Mouse (Mus musculus) left cerebral cortex, postnatal 25 days (tissue): Measurements from ENCODE around the gene Col4a1. TPM values are rescaled to one million over a fixed set of nuclear protein-coding genes. Genes with fewer than 3 reads are reported as not detected.

Experiments used
- DNase-seq, 2 experiments: peaks; one replicate each; pipeline ENCODE4 v3.0.0; 2022; ENCODE audit warnings: low spot score in 2 of 2, mixed read lengths in 1 of 2
- intact Hi-C: fragments of 180-260 bp; cut with DNase I; formaldehyde crosslinking; loops from one replicate; pipeline ENCODE4 v1.15.1; 2025
- total RNA-seq, 2 experiments: library from RNA; stranded (reverse); gene quantifications; 2 replicates each; pipeline ENCODE4 v1.2.3; 2021

The Col4a1 gene
- total RNA-seq, 2 experiments from 2014 or later: 55.5 to 63.1 TPM

DNA sequence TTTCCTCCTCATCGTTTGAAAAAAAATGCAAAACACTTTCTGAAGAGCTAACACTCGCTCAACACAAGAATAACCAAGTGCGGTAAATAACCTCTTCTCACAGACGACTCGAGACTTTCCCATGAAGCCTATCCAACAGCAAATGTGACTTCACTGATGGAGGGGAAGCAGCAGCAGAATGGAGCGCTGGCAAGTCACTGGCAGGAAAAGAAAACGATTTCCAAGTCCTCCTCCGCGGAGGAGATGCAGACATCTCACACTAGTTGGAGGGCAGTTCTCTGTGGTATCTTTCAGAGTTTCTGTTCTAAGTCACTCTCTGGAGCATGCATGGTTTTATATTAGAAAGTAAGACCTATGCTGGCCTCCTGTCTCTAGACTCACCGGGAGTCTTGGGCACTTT lies 59.6 kb downstream of the Col4a1 start:
- DNase-seq: peak in 1 of 2 experiments; percentile 77
- intact Hi-C loops: loop anchor here (1.0 to 2.0 kb wide), 3 partner anchors 139 to 232 kb away; no protein-coding TSS in a partner anchor

DNA sequence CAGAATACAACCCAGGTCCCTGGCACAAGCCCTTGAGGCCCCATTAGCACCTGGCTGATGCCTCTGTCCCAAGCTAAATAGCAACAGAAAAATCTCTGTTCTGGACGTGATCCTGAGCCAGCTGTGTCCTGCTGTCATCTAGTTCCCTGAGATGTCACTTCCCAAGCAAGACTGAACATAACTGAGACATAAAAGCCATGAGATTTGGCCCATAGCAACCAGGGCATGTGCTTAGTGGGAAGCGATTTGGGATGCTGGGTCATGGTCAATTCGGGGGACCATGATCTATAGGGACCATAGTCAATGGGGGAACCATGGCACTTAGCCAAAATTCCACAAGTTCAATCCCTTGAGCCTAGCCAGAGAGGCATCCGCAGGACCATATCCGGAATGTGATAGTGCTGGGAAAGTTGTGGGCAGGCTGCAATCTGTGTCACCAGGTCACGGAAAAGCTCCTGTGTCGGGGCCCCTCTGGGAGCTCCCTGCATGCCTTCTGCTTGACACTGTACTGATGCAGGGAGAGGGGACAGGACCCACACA lies 60.3 kb downstream of the Col4a1 start:
- intact Hi-C loops: loop anchor here (2.0 kb wide), 1 partner anchor 232 kb away; no protein-coding TSS in a partner anchor

DNA sequence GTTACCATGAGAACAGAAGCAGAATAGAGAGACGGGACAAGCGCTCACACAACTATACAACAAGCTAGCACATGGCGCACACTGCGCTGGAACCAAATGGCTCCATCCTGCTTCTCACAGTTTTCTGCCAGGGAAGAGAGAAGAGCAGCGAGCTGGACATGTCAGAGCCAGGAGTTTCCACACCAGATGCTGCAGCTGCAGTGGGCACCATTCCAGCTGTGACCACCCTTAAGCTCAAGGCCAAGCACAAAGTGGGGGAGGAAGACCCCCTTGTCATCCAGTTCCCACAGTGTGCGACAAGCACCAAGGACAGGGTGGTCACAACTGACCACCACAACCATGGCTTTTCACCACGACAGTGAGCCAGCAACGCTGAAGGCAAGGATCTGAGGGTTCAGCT lies 62.5 kb downstream of the Col4a1 start:
- DNase-seq: no peak
- intact Hi-C loops: no loop called here

More for the DNA sequence above, 60.3 kb downstream of the Col4a1 start:
- DNase-seq: no peak

DNA sequence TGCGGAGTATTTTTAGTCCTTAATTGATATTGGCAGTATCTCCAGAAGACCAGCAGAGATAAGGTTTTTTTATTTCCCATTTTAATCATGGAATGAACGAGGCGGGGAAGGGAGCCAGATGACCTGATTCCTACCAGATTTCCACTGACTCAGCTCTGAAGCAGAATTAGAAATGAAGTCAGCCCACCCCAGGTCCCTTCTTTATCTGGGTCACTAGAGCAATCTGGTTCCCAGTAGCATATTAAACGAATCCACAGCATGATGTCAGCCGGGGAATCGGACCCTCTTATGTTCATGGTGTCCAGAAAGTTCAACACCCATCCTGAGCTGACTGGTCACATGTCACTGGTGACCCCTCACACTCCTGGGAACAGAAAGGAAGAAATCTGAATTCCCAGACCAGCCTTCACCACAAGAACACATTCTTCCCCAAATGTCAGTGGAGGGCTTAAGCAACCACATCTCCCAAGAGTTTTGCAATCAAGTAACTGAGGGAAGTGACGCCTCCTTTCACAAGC lies 63.0 kb downstream of the Col4a1 start:
- intact Hi-C loops: no loop called here
- DNase-seq: peak in 1 of 2 experiments; percentile 69

DNA sequence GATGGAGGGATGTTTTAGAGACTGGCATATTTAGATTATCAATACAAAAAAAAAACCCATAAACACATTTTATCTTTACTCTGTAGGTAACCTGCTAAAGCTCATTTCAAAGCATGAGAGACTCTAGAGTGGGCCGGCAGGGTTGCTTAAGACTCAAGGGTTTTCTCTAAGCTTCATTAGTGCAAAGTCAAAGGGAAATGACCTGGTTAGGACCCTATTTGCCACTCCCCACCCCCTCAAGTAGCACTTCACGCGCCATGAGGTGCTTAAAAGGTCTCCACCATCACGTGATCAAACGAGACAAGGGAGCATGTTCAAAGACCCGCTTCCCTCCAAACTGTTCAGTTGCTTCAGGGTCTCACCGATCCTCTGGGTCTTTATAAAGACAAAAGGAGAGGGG lies 63.9 kb downstream of the Col4a1 start:
- DNase-seq: no peak
- intact Hi-C loops: no loop called here

DNA sequence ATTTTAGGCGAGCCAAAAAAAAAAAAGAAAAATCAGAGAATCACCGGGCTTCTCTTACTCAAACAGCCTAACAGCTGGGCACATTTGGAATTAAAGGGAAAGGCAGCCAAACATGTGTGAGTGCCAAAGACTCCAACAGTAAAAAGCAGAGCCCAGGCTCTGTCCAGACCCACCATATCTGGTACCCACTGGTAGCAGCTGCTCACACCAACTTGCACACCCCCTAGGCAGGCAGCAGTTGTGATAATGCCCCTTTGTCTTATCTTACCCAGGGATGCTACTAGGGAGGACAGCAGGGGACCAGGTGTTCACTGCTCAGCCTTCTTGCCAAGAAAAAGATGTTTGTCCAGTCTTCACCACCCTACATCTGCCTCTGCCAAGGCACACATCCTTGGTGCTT lies 71.1 kb downstream of the Col4a1 start:
- DNase-seq: no peak
- intact Hi-C loops: no loop called here

DNA sequence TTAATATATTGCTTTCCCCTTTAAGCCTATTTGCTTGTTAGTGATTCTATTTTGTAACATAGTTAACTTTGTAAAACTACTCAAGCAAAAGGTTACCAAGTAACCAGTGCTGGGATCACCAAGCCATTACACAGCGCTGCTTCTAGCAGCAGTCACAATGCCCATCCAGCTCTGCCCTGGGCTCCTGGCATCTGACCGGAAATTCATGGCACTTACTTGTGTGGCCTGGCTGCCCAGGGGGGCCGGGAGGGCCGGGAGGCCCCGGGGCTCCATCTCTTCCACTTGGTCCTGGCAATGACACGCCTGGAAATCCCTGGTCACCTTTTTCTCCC lies 77.8 kb downstream of the Col4a1 start:
- intact Hi-C loops: no loop called here

DNA sequence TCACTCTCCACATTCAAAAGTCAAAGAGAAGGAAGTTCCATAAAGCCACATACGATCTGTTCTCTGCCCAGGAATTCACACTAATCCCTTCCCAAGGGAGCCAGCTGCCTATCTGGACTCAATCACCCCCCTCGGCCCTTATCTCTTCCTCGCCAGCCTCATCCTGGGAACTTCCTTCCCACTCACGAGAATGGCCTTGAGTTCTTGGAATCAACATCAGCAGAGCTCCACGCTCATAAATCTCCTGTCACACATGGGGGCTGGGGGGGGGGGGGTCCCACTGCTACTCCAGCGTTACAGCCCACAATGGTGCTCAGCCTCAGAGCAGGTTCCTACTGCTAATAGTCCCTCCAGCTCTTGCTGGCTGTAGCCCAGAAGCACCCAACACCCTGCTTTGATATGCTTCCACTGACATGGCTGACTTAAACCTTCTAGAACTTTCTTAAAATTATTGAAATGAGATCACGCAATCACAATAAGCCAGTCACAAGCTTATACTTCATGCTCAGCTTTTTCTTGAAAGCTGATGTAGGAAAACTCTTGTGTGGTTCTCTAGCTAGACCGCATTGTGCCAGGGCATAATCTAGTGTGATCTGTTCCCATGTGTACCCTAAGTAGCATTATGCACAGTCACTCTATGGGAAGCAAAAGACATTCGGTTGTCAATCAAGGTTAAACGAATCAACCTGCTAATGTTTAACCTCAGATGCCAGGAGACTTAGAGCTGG lies 78.3 kb downstream of the Col4a1 start:
- DNase-seq: no peak

More for the DNA sequence above, 77.8 kb downstream of the Col4a1 start:
- no peak for DNase-seq

DNA sequence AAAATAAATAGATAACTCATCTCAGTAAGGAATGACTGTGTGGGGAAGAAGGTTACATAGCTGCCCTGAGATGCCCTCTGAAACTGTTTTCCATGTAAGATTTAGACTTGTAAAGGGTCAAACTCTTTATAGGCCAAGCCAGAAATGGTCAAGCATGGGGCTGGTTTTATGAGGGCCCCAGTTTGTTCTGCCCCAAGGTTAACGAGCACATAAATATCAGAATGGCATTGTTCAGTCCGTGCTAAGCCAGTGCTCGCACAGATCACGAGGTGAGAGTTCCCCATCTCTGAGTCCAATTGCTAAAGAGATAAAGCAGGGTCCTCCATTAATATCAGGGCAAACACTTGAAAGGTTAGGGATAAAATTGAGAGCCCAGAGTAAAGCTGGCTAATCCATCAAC lies 79.6 kb downstream of the Col4a1 start:
- intact Hi-C loops: no loop called here

More for the DNA sequence above, 78.3 kb downstream of the Col4a1 start:
- intact Hi-C loops: no loop called here

DNA sequence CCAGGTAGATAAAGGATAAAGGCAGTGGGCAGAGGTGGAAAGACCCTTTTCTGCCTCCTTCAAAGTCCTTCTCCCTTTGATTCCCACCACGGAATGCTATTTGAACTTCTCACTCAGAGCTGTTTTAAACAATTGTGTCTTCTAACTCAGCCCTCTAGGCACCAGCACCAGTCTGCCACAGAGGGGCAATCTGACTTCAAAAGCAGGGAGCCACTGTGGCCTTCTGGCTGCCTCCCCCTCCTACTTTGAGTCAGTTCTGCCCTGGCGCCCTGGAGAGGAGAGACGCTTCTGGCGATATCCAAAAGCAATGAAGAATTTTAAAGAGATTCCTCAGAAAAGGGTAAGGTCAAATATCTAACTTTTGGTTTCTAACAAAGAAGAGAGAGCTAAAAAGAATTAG lies 82.3 kb downstream of the Col4a1 start:
- intact Hi-C loops: no loop called here
- DNase-seq: no peak

More for the DNA sequence above, 79.6 kb downstream of the Col4a1 start:
- no peak for DNase-seq

DNA sequence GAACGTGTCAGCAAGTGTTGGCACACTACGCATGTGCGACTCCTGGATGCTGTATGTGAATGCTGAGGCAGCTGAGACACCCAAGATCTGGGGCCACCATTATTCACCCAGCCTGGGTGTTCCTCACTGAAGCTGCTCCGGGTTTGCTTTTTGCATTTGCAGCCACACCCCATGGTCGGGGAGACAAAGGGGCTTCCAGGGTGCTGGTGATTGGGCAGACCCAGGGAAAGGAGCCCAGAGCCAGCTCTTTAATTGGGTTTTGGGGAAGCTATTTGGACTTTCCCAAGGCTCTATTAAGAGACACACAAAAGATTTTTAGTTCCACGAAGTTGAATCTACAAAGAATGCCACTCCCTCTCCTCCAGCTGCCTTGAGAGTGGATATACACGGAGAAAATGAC lies 85.2 kb downstream of the Col4a1 start:
- no peak for DNase-seq
- intact Hi-C loops: no loop called here

DNA sequence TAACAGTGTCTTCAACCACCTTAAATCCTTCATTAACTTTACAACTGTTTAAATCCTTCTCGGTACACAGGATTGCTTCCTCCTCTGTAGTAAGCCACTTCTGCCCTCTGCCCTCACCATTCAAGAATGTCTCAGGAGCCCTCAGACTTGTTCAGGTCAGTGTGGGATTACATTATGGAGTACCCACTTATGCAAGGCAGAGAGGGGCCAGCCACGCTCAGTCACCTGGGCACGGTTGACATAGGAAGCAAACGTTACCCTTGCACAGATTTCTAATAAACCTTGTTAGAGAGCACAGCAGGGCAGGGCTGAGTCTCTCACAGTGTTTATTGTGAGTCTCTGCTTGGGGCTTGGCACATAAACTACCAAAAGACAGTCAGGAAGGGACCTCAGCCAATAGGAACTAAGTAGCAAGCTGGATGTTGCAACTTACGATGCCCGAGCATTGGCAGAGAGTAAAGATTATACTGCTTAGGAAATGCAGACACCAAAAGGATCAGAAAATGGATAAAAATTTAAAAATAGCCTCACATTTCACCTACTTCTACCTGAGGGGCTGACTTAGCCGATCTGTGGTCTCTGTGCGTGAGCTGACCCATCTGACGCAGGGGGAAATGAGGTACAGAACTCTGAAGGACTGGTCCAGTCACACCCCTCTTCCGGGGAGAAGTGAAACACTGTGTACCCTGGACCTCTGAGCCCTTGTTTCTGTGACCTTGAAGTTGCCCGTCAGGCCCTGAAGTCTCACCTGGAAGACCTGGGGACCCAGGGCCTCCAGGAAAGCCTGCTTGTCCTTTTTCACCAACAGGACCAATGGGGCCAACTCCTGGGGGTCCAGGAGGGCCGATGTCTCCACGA lies 86.8 kb downstream of the Col4a1 start:
- no peak for DNase-seq
- intact Hi-C loops: no loop called here

DNA sequence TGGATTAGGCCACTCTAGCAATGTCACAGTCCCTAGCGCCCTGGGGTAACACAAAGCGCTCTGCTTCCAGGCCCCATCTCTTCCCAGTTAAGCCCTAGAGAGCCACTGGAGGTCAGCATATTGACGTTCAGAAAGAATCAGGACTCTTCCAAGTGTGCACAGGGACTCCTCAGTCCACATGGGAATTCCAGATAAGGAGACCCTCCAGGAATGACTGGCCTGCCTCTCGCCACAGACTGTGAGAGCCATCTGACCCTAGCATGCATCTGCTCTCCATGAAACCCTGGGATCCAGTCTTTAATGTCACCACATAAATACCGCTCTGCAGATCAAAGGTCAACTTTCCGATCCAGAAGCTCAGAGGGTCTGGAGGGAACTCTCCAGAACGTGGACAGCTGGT lies 88.4 kb downstream of the Col4a1 start:
- intact Hi-C loops: no loop called here

DNA sequence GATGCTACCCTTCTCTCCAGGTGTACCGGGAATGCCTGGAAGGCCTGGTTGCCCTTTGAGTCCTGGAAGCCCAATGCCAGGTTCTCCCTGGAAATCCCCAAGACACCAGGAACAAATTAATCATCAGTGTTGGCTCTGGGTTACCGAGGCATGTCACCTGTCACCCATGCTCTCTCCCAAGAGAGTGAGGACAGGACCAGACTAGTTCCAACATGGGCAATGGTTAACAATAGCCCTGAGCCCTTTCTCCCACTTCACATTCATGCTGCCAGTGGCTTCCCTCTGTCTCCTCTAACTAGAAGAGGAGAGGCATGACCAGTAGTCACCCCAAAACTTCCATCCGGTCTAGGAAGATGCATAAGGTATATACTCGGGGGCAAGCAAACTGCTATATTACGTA lies 91.3 kb downstream of the Col4a1 start:
- DNase-seq: no peak
- intact Hi-C loops: no loop called here

More for the DNA sequence above, 88.4 kb downstream of the Col4a1 start:
- DNase-seq: no peak

DNA sequence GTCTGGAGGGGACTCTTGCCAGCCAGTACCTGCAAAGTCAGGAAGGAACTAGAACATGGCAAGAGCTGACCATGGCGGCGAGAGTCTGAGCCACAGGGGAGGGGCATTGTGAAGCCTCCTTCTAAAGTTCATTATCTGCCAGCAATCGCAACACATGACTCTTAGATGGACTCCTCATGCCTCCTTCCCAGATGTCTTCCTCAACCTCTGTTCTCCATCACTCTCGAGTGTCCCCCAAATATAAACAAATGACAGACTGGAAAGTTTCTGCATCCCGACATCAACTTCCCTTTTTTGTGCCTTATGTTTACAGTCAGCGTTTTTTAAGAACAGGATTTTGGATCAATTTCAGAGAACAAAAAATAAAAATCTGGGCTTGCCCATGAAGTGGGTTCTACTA lies 93.3 kb downstream of the Col4a1 start:
- intact Hi-C loops: no loop called here
- no peak for DNase-seq

DNA sequence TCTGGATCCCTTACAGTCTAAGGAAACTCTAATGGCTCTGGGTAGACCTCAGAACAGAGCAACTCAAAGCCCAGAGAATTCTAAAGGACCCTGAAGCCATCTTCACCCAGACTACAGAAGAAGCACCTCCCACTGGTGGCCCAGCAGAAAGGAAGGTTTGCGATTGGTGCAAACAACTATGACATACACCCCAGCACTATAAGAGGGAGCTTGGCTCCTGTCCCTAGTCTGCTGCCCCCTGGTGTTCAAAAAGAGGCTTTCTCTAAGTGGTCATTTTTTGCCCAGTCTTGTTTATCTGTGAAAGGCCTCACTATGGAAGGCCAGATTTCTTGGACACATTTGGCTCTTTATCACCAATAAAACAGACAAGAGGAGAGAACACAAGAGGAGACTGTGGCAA lies 97.4 kb downstream of the Col4a1 start:
- intact Hi-C loops: no loop called here
- DNase-seq: peak; percentile 46 to 79

DNA sequence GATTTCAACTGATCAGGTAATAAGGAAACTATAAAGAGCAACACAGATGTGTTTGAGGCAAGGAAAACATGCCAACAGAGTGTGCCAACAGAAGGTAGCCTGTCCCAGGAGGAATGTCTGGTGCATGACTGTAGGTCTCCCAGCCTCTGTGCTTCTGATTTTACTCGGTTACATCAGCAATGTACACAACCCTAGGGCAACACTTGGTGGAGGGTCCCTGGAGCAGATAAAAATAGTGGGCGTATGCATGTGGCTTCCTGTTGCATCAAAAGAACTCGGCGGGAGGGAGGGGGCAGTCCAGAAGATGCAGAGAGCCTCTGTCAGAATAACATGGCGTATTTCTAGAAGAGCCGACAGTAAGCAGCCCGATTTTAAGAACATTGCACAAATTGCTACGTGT lies 106.1 kb downstream of the Col4a1 start:
- DNase-seq: no peak
- intact Hi-C loops: no loop called here

DNA sequence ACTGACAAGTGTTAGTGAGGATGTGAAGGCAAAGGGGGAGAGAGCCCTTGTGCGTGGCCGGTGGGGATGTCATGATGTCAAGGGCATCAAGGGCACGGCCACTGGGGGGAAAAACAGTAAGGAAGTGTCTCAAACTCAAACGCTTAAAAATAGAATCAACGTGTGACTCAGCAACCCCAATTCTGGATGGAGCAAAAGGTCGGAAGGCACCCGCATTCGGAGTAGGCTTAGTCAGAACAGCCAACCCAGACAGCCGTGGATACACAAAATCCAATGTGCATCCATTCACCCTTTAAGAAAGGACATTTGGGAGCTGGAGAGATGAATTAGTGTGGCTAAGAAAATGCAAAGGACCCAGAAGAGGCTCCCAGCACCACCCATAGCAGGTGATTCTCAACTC lies 107.1 kb downstream of the Col4a1 start:
- no peak for DNase-seq
- intact Hi-C loops: no loop called here

DNA sequence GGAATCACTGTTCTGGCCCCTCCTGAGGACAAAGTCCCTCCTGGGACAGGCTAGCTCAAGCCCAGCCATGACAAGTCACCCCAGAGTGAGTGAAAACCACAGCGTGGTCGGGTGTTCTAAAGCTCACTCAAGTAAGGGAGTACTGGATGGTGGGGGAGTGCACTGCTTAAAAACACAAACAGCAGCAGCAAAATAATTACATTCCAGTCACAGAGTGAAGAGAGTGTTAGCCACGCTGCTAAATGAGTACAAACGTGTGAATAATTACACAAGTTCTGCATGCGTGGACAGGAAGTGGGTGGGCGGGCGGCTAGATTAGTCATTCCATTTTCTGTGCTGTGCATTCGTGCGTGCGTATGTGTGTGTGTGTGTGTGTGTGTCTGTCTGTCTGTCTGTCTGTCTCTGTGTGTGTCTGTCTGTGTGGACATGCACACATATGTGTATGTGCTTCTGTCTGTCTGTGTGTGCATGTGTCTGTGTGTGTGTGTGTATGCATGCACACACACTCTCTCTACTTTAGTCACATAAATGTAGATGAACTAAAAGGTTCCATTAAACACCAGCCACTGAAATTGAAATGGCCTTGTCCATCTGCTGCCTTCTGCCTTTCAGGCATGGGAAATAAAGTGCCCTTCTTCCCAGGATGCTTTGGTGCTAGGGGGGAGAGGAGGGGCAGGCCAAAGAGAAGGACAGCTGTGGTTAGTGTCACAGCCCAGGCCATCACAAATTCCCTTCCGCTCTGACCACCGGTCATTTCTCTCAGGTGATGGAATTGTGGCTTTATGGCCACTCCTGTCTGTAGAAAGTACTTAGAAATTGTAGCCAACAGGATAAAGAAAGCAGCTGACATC lies 109.1 kb downstream of the Col4a1 start:
- intact Hi-C loops: no loop called here
- peak; percentile 38 to 72 for DNase-seq

DNA sequence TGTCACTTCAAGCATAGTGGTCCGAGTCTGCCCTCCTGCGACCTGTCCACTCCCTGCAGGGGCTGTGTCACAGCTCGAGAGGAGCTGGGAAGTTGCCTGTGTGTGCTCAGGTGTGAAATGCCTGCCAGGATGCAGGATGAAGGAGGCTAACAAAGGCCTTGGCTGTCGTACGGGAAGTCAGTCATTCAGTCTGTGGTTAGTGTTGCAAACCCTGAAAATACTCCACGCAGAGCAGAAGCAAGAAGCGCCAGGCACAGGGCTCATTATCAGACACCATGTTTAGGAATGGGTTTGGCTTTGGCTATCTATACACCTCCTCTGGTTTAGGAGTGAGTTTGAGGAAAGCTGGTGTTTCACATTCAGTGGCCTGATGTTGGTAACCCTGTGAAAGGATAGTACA lies 114.0 kb downstream of the Col4a1 start:
- no peak for DNase-seq
- intact Hi-C loops: no loop called here
